Mouse (Mus musculus): ENCODE results near the gene Igfbp1. TPM values are rescaled to one million over a fixed set of nuclear protein-coding genes. Genes with fewer than 3 reads are reported as not detected.

Gene Igfbp1
- not detected for total RNA-seq (2021)
- long read RNA-seq, experiment 1 = 0 reads
- long read RNA-seq, experiment 2 = 0 reads

DNA sequence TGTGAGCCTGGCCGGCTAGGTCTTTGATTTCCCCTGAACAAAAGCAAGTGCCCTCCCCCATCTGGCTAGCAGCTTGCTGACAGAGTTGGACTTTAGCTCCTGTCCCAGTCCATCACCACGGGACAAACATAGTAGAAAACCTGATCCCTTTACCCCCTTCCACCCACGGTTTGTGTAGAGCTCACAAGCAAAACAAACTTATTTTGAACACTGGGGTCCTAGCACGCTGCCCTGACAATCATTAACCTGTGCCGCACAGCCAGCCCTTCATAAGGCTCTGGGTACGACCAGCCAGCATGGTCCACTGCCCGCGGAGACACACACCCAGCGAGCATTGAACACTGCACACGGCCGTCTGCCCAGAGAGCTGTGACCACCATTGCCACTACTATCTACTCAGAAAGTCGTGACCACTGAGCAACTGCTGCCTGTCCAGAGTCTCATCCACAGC is at the start of gene Igfbp1:
Igfbp1 (plus strand) TSS at position 292 of the 451 bp plus-strand sequence.
- intact Hi-C loops (cut with DNase I; ENCODE audit: low total_unique reads) = no loop called here
- DNase-seq = no peak

DNA sequence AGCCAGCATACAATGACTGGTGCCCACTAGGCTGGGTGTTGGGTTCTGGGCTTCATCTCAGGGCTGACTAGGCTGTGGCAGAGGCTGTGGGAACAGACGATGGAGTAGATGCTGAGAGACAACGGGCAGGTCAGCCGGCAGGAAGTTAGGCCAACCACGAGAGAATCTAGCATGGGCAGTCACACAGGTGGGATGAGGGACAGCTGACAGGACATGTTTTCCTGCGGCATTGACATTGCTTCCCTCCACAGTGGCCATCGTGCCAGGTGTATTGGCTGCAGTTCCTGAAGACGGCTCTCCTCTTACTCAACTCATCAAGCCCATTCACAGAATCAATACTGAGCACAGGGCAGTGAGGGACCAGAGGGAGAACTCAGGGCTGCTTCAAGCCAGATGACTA is 49.6 kb upstream of the Igfbp1 start:
- intact Hi-C loops (cut with DNase I; ENCODE audit: low total_unique reads) = no loop called here
- DNase-seq = no peak

DNA sequence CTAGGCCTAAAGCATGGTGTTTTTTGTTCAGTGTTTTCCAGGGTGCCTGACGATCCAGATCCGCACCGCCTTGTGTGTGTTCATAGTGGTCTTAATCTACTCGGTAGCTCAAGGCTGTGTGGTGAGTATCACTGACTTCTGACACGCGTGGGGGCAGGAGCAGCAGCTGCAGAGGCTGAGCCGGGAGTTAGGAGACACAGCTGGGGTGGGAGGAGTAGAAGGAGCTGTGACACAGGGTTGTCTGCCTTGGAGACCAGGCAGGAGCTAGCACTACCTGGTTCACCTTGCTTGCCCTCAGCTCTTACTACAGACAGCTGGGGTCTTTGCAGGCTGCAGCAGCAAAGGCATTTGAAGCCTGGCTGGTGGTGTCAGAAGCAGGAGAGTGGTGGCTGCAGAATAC is 48.1 kb upstream of the Igfbp1 start:
- DNase-seq = no peak
- intact Hi-C loops (cut with DNase I; ENCODE audit: low total_unique reads) = no loop called here

DNA sequence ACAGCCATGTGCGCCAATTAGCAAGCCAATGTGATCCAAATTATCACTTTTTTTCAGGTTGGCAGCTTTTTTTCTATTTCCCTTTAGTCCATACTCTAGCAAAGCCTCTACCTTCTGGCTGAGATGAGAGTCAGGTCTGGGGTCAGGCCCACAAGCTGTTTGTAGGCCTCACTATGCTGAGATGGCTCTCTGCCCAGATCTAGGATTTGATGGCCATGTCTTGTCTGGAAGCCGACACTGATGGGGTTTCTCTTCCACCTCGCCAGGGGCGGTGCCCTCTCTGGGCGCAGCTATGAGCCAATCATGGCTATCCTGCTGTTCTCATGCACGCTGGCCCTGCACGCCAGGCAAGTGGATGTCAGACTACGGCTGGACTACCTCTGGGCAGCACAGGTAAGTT is 47.1 kb upstream of the Igfbp1 start:
- intact Hi-C loops (cut with DNase I; ENCODE audit: low total_unique reads) = no loop called here
- DNase-seq = no peak

DNA sequence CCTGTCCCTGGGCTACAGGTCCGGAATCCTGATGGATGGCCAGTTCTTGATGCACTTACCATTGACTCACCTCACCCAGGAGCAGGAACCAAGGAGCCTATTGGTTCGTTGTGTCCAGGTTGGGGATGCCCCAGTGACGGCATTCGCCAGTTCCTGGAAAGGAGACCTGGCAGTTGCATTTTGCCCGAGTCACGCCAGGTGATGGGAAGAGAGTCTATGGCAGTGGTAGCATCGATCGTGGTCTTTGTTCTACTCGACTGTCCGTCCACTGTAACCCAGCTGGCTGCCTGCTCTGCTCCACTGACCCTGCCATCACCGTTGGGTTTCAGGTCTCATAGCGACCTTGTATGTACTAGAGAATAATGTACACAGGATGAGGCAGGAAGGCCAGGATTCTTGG is 45.2 kb upstream of the Igfbp1 start:
- DNase-seq = no peak
- intact Hi-C loops (cut with DNase I; ENCODE audit: low total_unique reads) = no loop called here

DNA sequence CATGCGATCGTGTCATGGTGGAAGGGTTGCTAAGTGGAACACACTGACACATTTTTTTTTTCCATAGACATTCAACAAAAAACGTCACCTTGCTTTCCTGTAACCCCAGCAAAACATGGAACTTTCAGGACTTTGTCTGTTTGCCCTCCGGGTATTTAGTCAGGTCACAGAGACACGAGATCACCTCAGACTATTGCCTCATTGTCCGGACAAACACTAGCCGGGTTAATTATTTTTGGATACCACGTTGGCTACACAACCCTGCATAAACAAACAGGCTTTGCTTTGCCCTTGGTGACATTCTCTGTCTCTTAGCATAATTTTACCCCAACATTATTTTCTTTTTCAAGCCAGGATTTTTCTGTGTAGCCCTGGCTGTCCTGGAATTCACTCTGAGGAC is 44.5 kb upstream of the Igfbp1 start:
- DNase-seq = no peak
- intact Hi-C loops (cut with DNase I; ENCODE audit: low total_unique reads) = no loop called here

DNA sequence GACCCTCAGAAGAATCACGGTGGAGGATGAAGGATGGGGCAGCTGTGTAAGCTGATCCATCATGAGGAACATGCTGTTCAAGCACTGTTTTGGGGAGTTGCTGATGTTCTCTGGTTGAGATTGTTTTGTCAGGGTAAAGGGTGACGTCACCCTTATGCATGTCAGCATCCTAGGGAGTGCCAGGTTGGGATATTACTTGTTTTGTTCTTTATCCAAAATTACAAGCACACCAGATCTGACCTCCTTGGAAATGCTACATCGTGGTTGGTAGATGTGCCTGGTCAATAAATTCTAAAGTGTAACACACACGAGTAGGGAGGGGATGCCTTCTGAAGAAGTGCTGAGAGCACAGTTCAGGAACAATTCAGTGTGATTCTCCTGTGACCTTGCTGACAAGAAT is 41.2 kb upstream of the Igfbp1 start:
- DNase-seq = no peak
- intact Hi-C loops (cut with DNase I; ENCODE audit: low total_unique reads) = no loop called here

DNA sequence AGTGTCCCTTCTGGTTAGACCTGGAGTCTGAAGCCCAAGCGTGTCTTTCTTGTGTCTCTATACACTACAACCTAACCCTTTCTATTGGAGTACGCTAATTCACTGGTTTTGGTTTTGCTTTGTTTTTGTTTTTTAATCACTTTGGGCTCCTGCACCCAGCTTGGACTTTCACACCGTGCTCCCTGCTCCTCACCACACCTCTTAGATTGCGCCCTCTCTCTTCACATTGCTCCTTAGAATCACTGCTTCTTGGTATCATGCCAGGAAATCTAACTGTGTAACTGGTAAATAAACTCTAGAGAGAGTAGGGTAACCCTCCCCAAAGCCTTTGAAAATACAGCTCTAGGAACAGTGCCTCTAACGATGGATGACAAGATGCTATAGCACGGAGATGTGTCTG is 39.4 kb upstream of the Igfbp1 start:
- intact Hi-C loops (cut with DNase I; ENCODE audit: low total_unique reads) = no loop called here
- no peak for DNase-seq

DNA sequence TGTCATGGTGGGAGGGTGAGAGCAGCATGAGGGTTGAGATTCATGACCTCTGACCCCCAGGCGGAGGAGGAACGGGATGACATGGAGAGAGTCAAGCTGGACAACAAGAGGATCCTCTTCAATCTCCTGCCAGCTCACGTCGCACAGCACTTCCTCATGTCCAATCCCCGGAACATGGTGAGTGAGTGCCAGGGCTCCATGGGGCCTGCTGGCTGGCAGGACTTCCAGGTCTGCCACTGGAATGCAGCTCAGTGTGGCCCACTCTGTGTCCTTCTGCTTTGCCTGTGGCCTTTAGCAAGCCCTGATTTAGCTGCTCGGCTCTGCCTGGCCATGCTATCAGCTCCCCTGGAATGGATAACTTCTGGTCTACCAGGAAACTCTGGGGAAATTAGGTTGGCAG is 37.4 kb upstream of the Igfbp1 start:
- intact Hi-C loops (cut with DNase I; ENCODE audit: low total_unique reads) = no loop called here
- no peak for DNase-seq

DNA sequence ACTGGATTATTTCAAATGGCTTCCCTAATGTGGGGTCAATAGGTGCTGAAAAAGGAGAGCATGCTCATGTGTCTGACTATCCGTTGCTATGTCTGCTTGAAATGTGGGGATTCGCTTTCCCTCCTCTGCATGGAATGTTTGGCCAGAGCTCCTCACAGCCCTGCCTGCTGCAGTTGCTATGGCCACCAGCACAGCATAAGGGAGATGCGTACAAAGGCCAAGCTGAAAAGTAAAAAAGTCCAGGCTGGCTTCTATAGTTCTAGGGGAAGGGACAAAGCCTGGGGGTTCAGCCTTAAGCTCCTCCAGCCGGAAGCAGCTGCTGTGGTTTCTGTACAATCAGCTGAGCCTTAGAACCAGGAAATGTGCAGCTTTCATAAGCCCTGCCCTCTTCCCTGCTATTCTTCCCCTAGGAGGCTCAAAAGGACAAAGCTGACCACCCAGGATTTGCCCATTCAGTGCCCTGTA is 36.9 kb upstream of the Igfbp1 start:
- intact Hi-C loops (cut with DNase I; ENCODE audit: low total_unique reads) = no loop called here
- no peak for DNase-seq

DNA sequence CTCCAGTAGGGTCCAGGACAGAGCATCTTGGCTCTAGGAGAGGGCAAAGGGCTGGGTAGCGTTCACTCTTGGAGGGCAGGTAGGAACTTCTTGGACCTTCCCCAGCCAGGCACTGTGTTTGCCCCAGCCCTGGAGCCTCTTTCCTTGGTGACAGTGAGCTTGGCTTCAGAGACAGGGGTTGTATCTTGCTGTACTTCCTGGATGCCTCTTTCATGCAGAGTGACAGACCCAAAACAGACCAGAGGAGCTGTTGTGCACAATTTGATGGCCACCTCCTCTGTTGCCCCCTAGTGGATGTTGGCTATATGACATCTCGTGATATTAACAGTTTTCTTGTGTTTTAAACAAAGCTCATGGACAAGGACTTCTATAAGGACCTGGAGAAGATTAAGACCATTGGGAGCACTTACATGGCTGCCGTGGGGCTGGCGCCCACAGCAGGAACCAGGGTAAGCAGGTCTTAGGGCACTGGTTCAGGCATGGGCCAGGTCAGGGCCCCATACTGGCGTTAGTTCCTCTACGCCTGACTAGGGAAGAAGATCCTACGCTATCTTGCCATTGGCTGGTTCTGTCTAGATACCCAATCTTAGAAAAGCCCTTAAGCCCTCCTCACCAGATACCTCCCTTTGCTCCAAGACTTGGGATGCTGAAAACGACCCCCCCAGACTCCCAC is 35.9 kb upstream of the Igfbp1 start:
- no peak for DNase-seq
- intact Hi-C loops (cut with DNase I; ENCODE audit: low total_unique reads) = no loop called here

DNA sequence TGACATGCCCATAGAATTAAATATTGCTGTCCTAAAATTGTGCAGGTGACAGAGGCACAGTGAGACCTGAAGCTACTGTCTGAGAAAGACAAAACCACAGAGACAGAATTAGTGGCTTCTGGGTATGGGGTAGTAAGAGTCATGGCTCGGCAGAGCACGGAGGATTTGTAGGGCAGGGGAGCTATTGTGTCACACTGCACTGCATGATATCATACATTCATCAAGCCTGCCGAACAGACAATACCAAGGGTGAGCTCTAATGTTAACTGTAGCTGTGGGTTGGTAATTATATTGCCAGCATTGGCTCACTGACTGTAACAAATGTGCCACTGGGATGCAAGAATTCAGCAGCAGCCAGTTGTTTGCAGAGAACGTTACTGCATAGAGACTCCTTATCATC is 33.2 kb upstream of the Igfbp1 start:
- intact Hi-C loops (cut with DNase I; ENCODE audit: low total_unique reads) = no loop called here
- no peak for DNase-seq

DNA sequence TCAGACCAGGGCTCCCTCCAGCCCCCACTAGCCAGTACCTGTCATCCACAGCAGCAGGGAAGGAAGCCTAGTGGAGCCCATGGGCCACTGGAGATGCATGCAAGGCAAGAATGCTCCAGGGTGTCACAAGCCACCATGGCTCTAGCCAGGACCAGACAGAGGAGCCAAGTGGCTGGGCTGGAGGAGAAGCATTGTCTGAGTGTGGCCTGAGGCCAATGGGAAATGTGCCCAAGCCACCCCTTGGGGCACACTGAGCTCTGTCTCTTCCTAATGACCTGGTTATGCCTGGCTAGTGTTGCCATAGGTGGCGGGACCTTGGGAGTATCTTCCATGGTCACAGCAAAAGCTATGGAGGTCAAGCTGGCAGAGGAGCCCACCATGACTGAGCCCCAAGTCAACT is 27.9 kb upstream of the Igfbp1 start:
- intact Hi-C loops (cut with DNase I; ENCODE audit: low total_unique reads) = loop anchor here (5.0 kb wide), 1 partner anchor 287 kb away; no protein-coding TSS in a partner anchor

DNA sequence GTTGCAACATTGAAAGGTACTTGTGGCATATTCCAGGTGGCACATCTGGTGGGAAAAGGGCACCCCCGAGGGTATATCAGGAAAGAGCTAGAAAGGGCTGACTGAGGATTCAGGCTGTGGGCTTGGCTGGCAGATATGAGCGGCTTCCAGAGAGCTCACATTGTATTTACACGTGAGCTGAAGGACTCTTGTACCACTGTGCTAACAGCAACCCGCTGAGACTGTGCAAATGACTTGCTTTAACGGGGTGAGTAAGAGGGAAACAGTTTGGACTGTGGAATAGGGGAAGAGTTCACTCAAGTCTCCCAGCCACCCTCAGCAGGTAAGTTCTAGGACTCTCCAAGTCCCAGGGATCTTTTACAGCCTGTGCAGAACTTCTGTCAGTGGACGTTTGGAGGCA is 23.9 kb upstream of the Igfbp1 start:
- intact Hi-C loops (cut with DNase I; ENCODE audit: low total_unique reads) = no loop called here
- DNase-seq = no peak

More for the DNA sequence above, 27.9 kb upstream of the Igfbp1 start:
- DNase-seq = no peak

DNA sequence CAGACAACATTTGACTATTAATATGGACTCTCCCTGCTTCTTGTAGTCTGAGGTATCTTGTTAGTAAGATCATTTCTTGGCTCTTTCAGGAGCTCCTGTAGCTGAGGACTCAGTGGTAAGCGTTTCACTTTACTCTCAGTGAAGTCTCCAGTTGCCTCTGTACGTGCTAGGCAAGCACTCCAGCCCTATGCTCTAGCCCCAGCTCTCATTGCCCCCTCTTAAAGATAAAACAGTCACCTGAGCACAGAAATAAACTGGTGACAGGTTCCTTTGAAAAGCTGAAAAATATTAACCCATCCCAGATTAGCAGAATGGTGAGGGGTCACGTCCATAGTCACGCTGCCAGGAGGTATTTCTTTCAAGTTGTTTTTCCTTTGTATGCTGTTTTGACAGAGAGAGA is 18.9 kb upstream of the Igfbp1 start:
- intact Hi-C loops (cut with DNase I; ENCODE audit: low total_unique reads) = no loop called here
- DNase-seq = no peak

DNA sequence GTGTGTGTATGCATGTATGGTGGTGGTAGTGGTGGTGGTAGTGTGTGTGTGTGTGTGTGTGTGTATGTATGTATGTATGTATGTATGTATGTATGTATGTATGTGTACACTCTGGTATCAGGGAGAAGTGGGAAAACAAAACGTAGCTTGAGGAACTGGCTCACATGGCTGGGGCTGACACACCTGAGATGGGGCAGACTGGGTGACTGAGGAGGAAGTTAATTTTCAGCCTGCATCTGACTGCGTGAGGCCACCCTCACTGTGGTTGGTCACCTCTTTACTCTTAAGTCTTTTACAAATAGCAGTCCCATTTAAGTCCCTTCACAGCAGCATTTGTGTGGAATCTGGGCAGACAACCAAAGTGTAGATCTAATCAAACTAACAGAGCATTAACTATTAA is 18.3 kb upstream of the Igfbp1 start:
- intact Hi-C loops (cut with DNase I; ENCODE audit: low total_unique reads) = no loop called here
- DNase-seq = no peak

DNA sequence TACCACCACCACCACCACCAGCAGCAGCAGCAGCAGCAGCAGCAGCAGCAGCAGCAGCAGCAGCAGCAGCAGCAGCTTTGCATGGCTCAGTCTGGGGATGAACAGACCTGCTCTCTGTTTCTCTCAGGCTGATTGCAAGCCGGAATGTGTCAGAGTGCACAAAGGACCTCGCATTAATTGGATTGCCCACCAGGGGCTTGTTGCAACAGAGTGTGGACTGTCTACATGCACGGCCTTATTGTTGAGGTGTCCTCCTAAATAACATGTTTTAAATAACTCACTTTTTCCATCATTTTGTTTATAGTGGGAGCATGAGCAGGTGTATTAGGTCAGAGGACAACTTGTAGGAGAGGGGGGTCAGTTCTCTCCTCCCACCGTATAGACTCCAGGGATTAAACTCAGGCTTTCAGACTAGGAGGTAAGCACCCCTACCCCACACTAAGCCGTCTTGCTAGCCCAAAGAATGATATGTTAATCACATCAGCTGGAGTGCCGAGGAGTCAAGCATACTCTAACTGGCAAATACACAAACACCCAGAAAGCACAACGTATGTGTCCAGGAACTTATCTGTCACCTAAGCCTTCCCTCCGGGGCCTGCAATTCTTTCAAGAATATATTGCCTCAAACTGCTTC is 15.1 kb upstream of the Igfbp1 start:
- intact Hi-C loops (cut with DNase I; ENCODE audit: low total_unique reads) = loop anchor here (10.0 kb wide), 1 partner anchor 1672 kb away; no protein-coding TSS in a partner anchor
- no peak for DNase-seq

DNA sequence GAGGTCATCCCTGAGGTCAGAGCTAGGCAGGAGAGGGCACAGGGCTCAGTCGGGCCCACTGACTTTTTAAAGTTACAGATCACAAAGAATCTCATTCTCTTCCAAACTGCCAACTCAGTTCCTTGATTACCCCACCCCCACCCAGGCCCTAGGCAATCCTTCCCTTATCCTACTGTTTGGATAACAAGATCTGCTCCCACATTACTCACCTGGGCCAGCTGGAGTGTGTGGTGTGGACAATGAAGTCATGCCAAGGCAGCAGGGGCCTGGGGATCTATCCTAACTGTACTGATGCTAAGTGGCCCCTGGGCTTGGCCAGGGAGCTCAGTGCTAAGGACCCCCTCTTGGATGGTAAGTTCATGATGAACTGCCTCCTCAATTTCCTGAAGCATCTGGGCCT is 13.2 kb upstream of the Igfbp1 start:
- intact Hi-C loops (cut with DNase I; ENCODE audit: low total_unique reads) = loop anchor here (10.0 kb wide), 1 partner anchor 1670 kb away; no protein-coding TSS in a partner anchor
- no peak for DNase-seq

DNA sequence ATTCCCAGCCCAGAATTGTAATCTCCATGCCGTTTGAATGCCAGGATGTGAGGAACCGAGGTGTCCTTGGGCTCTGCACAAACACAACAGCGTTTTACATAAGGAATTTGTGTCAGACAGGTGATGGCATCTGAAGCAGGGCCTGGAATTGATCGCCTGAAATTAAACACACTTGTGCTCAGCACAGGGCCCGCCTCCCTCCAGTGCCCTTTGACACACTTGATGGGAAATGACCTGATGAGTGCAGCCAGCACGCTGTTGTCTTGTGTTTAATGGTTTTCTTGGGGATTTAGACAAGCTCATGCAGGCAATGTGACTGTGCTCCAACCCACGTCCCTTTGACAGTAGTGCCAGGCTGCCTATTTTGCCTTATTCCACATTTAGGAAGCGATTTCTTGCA is 10.1 kb upstream of the Igfbp1 start:
- intact Hi-C loops (cut with DNase I; ENCODE audit: low total_unique reads) = loop anchor here (10.0 kb wide), 1 partner anchor 1667 kb away; no protein-coding TSS in a partner anchor
- DNase-seq = no peak

DNA sequence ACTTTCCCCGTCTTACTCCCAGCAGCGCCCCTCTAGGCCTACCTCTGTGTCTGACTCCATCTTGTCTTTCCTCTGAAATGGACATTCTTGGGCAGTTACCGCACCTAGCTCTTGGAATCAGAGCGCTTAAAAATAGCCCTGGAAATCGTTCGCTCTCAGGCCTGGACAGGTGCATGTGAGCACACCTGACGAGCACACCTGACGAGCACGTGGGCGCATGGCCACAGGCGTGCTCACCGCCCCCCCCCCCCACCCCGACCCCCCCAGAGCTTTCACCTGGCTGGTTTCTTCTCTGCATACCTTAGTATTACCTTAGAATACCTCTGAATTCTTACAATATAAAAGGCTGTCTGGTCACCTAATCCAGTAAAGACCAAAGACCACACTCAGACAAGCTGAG is 9.1 kb upstream of the Igfbp1 start, which contains the start of gene Gm11985:
Gm11985 (minus strand) TSS at position 101 of the 400 bp plus-strand sequence.
- no peak for DNase-seq
- intact Hi-C loops (cut with DNase I; ENCODE audit: low total_unique reads) = loop anchor here (10.0 kb wide), 1 partner anchor 1666 kb away; no protein-coding TSS in a partner anchor

DNA sequence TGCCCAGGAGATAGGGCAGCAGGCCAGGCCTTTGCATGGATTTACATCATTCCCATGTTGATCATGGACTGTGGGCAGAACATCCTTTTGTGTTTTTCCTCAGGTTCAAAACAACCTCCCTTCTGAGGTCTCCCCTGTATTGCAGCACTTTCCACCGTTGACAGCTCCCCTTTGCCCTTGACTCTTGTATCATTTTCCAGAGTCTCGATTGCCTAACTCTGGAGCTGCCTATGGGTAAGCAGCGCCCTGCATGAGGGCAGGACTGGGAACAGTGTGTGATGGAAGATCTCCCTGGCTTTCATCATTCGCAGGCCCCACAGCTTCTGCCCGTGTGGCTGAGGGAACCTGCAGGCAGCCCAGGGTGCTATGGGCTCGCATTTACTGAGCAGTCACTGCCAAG is 4.9 kb upstream of the Igfbp1 start:
- intact Hi-C loops (cut with DNase I; ENCODE audit: low total_unique reads) = no loop called here
- no peak for DNase-seq

Measured in gastrocnemius, postnatal 14 days (tissue).